8 mouse cellular contexts compared by ENCODE assay signal in the genomic region with DNA sequence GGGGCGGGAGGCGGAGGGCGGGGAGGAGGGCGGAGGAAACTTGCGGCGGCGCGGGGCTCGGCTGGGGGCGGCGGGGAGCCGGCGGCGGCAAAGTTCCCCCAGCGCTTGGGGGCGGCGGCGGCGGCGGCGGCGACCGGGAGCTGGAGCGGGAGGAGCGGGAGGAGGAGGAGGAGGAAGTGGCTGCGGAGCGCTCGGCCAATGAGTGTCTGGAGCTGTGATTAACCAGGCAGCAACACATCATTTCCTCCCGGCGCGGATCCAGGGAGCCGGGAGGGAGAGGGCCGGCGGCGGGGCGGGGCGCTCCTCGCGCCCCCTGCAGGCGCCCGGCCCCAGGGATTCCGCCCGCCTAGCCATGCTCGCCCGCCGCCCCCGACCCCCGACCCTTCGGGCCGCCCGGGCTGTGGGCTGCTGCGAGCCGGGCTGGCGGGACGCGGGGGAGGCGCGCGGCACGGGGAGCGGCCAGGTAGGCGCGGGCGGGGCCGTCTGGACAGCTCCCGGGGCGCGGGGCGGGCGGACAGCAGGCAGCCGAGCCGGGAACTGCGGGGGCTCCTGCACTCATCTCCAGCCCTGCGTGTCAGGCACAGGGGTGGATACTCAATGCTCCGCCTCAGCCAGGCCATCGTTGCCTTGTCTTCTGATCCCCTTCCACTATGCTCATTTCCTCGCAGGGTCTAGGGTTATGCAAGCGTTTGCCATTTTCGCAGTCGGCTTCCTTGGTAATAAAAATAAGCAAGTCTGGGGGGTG. TPM values are rescaled to one million over a fixed set of nuclear protein-coding genes. Genes with fewer than 3 reads are reported as not detected.
DNase-seq lines count a peak whose midpoint lies in the region; ATAC-seq and TF ChIP-seq lines count a peak whose summit lies in the region.

Gene Acvr1, minus strand, starts transcription at position 92 of the 745 bp plus-strand sequence.
Gene Upp2, plus strand, starts transcription at position 233 of the 745 bp plus-strand sequence.

- H3K4me1 ChIP-seq in hindbrain, embryonic 13.5 days (replicated peaks) = peaks cover 52% of the 10 kb centered on the region

- H3K4me3 ChIP-seq in hindbrain, embryonic 13.5 days = peak within 1 kb of the TSS; percentile 90

- no peaks in the 10 kb centered on the region for H3K27me3 ChIP-seq in Patski
- no peaks in the 10 kb centered on the region for H3K27me3 ChIP-seq in hindbrain, embryonic 13.5 days

- peak within 1 kb of the TSS; percentile 92 for H3K9ac ChIP-seq in hindbrain, embryonic 13.5 days

- peak within 1 kb of the TSS; percentile 73 for H3K4me2 ChIP-seq in hindbrain, embryonic 13.5 days

- no peak for DNase-seq in Patski (ENCODE audit: low read depth, low spot score)
- peak; percentile 94 for DNase-seq in cerebellum, adult 9-11 months
- DNase-seq in frontal cortex, postnatal 25 days (ENCODE audit: low spot score in 2 of 2) = peak; percentile 63 to 74
- DNase-seq in left cerebral cortex, adult 11 months (ENCODE audit: low spot score) = peak; percentile 84
- DNase-seq in lung, postnatal 25 days (ENCODE audit: low spot score) = peak; percentile 93
- DNase-seq in retina, postnatal 1 day = peak; percentile 95
- peak; percentile 56 for DNase-seq in urinary bladder, postnatal 10 days (ENCODE audit: low spot score)

- CTCF ChIA-PET in Patski (lab: Charles Lee) = interaction anchor here (0.7 to 1.6 kb wide), 5 partner anchors 21 to 89 kb away, joined by 3 to 6 read pairs (median 3); no protein-coding TSS in a partner anchor

- H3K27ac ChIP-seq in hindbrain, embryonic 13.5 days = peak within 1 kb of the TSS; percentile 99

- ATAC-seq in Patski = peak; percentile 93
- ATAC-seq in hindbrain, embryonic 13.5 days (ENCODE audit: low FRiP score) = peak; percentile 95

- peak; percentile 77 for TF ChIP-seq CTCF in Patski (IDR thresholded peaks at IDR 0.05)

- in situ Hi-C loops in Patski (cut with MboI; ENCODE audit: low pct_unique_long_range_greater_than_20kb) = loop anchor here (5.0 kb wide), 3 partner anchors 60 to 95 kb away; no protein-coding TSS in a partner anchor

- WGBS in hindbrain, embryonic 13.5 days = 0% methylated on average over 45 of the region's 80 CpGs

- H3K36me3 ChIP-seq in hindbrain, embryonic 13.5 days = no peaks in the 10 kb centered on the region

- POLR2A ChIA-PET in Patski (lab: Charles Lee) = interaction anchor here (0.6 to 1.4 kb wide), 4 partner anchors 14 to 59 kb away, joined by 3 to 6 read pairs (median 4); no protein-coding TSS in a partner anchor

- no peaks in the 10 kb centered on the region for H3K9me3 ChIP-seq in hindbrain, embryonic 13.5 days

RNA-seq across cellular contexts. Expression of gene Acvr1, which starts in this region (rescaled TPM):
- 23.3 TPM for polyA plus RNA-seq in Patski (2021)
- 4.2 and 4.9 TPM in 2 replicates for polyA plus RNA-seq in hindbrain, embryonic 13.5 days (2015; fragmentation: Nextera tagmentation; extraction: Ambion mirVana)

RNA-seq across cellular contexts. Expression of gene Upp2, which starts in this region (rescaled TPM):
- 3.6 TPM for polyA plus RNA-seq in Patski (2021)
- 13.2 and 13.4 TPM in 2 replicates for polyA plus RNA-seq in hindbrain, embryonic 13.5 days (2015; fragmentation: Nextera tagmentation; extraction: Ambion mirVana)
